In the genomic region with DNA sequence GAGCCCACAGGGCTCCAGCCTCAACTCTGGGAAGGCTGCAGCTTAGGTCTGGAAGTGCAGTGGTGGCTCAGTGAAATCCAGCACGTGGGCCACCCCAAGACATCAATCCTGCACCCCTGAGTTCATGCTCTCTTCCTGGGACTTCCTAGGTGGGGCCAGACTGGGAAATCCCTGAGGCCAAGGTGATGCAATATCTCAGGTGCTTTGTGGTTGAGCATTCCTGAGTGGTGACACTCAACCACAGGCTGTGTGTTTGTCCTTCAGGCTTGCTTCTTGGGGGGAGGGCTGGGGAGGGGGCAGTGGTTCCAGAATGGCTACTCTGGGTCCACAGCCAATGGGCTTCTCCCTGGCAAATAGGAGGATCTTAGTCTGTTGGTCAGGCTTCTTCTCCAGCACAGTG, we compare ENCODE assay signal across 19 mouse cellular contexts. TPM values are rescaled to one million over a fixed set of nuclear protein-coding genes. Genes with fewer than 3 reads are reported as not detected.
DNase-seq lines count a peak whose midpoint lies in the region; ATAC-seq and TF ChIP-seq lines count a peak whose summit lies in the region.
"Had no signal": no experiment of that assay in that cellular context is flagged by ENCODE, and none has a peak within 500 bp of the region (broad histone marks: within the 10 kb centered on the region; RNA-seq: fewer than 3 reads in every experiment).

No protein-coding gene starts in this region.

- no peaks in the 10 kb centered on the region for H3K79me2 ChIP-seq in heart, adult 2 months (replicated peaks; ENCODE audit: control insufficient read depth, insufficient read depth, low read length)

- WGBS in heart, adult 2 months: 28% methylated on average over 1 of the region's 1 CpGs
- WGBS in intestine, postnatal 0 days: 18% methylated on average over 1 of the region's 1 CpGs
- WGBS in stomach, embryonic 16.5 days: 31% methylated on average over 1 of the region's 1 CpGs

- no peak for TF ChIP-seq CTCF in heart, adult 2 months (IDR thresholded peaks at IDR 0.05)
- TF ChIP-seq CTCF in left cerebral cortex, adult 2 months (IDR thresholded peaks at IDR 0.05): no peak
- TF ChIP-seq CTCF in intestine, postnatal 0 days (IDR thresholded peaks at IDR 0.05; ENCODE audit: low read depth): no peak

- 0 out of 2 replicates have a peak, but pooled peaks have one; percentile 25 for ATAC-seq in intestine, postnatal 0 days
- peak; percentile 6; the same call in 1 of the 2 replicates for ATAC-seq in stomach, embryonic 16.5 days (ENCODE audit: insufficient read depth, low FRiP score)
- ATAC-seq: hindbrain, embryonic 16.5 days had no signal

- no peak for TF ChIP-seq POLR2A in heart, adult 2 months (IDR thresholded peaks at IDR 0.05; ENCODE audit: insufficient read depth, low read depth, low read length)

- H3K27ac ChIP-seq in heart, adult 2 months: peak overlapping the region; percentile 7; the same call in 1 of the 2 replicates
- peak overlapping the region; percentile 59 for H3K27ac ChIP-seq in left cerebral cortex, adult 2 months
- no peak overlapping the region for H3K27ac ChIP-seq in intestine, postnatal 0 days (ENCODE audit: low read depth, low read length)
- H3K27ac ChIP-seq in stomach, embryonic 16.5 days (ENCODE audit: low read length): peak overlapping the region; percentile 63
- H3K27ac ChIP-seq: forebrain, embryonic 12.5 days had no signal

- H3K4me3 ChIP-seq in heart, adult 2 months: no peak overlapping the region
- H3K4me3 ChIP-seq in left cerebral cortex, adult 2 months: no peak overlapping the region
- H3K4me3 ChIP-seq in intestine, postnatal 0 days (ENCODE audit: low read depth, low read length): no peak overlapping the region
- no peak overlapping the region for H3K4me3 ChIP-seq in stomach, embryonic 16.5 days (replicated peaks; ENCODE audit: low read length)
- H3K4me3 ChIP-seq: forebrain, embryonic 12.5 days; megakaryocyte, embryonic 14.5 days had no signal

- H3K9me3 ChIP-seq in intestine, postnatal 0 days (ENCODE audit: control insufficient read depth): no peaks in the 10 kb centered on the region
- no peaks in the 10 kb centered on the region for H3K9me3 ChIP-seq in stomach, embryonic 16.5 days (replicated peaks; ENCODE audit: control insufficient read depth, low read length)
- H3K9me3 ChIP-seq: forebrain, embryonic 12.5 days; megakaryocyte, embryonic 14.5 days had no signal

- DNase-seq in heart, adult 2 months: no peak
- DNase-seq in heart, postnatal 36 days: no peak
- no peak for DNase-seq in left cerebral cortex, adult 2 months (ENCODE audit: extremely low spot score in 1 of 2, low spot score in 2 of 2)
- no peak for DNase-seq in left cerebral cortex, adult 9 months (ENCODE audit: low spot score in 2 of 2)
- DNase-seq in c-Kit-positive CD71-positive TER-119-positive erythroid progenitor cells, embryonic 14.5 days (ENCODE audit: low spot score): no peak
- no peak for DNase-seq in layer of hippocampus, postnatal 14 days (ENCODE audit: low spot score in 2 of 2)
- DNase-seq: B cell, adult 2 months had no signal

- intact Hi-C loops in heart, adult 2 months (cut with DNase I): loop anchor here (5.0 to 10.0 kb wide), 5 partner anchors 47 to 277 kb away; a partner anchor contains a TSS
- intact Hi-C loops in heart, postnatal 36 days (cut with DNase I): loop anchor here (2.0 kb wide), 1 partner anchor 151 kb away; no protein-coding TSS in a partner anchor
- intact Hi-C loops in left cerebral cortex, adult 2 months (cut with DNase I): loop anchor here (5.0 kb wide), 1 partner anchor 1088 kb away; no protein-coding TSS in a partner anchor

- no peak overlapping the region for H3K4me2 ChIP-seq in intestine, postnatal 0 days (replicated peaks; ENCODE audit: low read depth)
- H3K4me2 ChIP-seq in stomach, embryonic 16.5 days (ENCODE audit: low read depth, low read length): no peak overlapping the region
- H3K4me2 ChIP-seq: forebrain, embryonic 12.5 days had no signal

- H3K27me3 ChIP-seq in heart, adult 2 months (ENCODE audit: control insufficient read depth, insufficient read depth, low read length): no peaks in the 10 kb centered on the region
- no peaks in the 10 kb centered on the region for H3K27me3 ChIP-seq in intestine, postnatal 0 days (replicated peaks; ENCODE audit: control insufficient read depth, insufficient read depth, low read length)
- no peaks in the 10 kb centered on the region for H3K27me3 ChIP-seq in stomach, embryonic 16.5 days (ENCODE audit: control insufficient read depth, insufficient read depth, low read length)
- H3K27me3 ChIP-seq: forebrain, embryonic 12.5 days had no signal

- H3K36me3 ChIP-seq in heart, adult 2 months (ENCODE audit: control insufficient read depth, insufficient read depth, low read length): no peaks in the 10 kb centered on the region
- H3K36me3 ChIP-seq in intestine, postnatal 0 days (ENCODE audit: control insufficient read depth, insufficient read depth): no peaks in the 10 kb centered on the region
- H3K36me3 ChIP-seq in stomach, embryonic 16.5 days (ENCODE audit: control insufficient read depth, insufficient read depth, low read length): no peaks in the 10 kb centered on the region
- H3K36me3 ChIP-seq: forebrain, embryonic 12.5 days had no signal

- peaks cover 6% of the 10 kb centered on the region; the same call in 1 of the 2 replicates for H3K4me1 ChIP-seq in heart, adult 2 months (ENCODE audit: control insufficient read depth, insufficient read depth, low read length)
- H3K4me1 ChIP-seq in intestine, postnatal 0 days (replicated peaks; ENCODE audit: control insufficient read depth, insufficient read depth, low read length): no peaks in the 10 kb centered on the region
- H3K4me1 ChIP-seq in stomach, embryonic 16.5 days (ENCODE audit: control insufficient read depth, insufficient read depth, low read length): peaks cover 18% of the 10 kb centered on the region

- no peak for TF ChIP-seq EP300 in heart, adult 2 months (IDR thresholded peaks at IDR 0.05; ENCODE audit: insufficient read depth, low read depth, low read length)

- no peak overlapping the region for H3K9ac ChIP-seq in heart, adult 2 months (ENCODE audit: low read depth, low read length)
- no peak overlapping the region for H3K9ac ChIP-seq in intestine, postnatal 0 days (ENCODE audit: low read depth, low read length)
- H3K9ac ChIP-seq in stomach, embryonic 16.5 days (ENCODE audit: low read length): no peak overlapping the region; the same call in 1 of the 2 replicates
- H3K9ac ChIP-seq: forebrain, embryonic 12.5 days had no signal

RNA-seq across cellular contexts. Expression of a gene that starts 16.7 kb away (rescaled TPM):
- under 1 TPM; 0.03 to 0.05 TPM for total RNA-seq in heart, adult 2 months (2021)
- 0.04 and 0.09 TPM in 2 replicates for polyA plus RNA-seq in heart, adult 2 months (2012; rRNA removed)
- under 1 TPM in 1 of 2 experiments, not detected in 1; 0.05 TPM for total RNA-seq in heart, postnatal 36 days (2021)
- under 1 TPM; 0.26 to 0.50 TPM for total RNA-seq in left cerebral cortex, adult 2 months (2021)
- 0.16 and 0.27 TPM in 2 replicates for polyA plus RNA-seq in intestine, postnatal 0 days (2015; fragmentation: Nextera tagmentation; extraction: Ambion mirVana)
- 0.40 and 0.47 TPM in 2 replicates for polyA plus RNA-seq in stomach, embryonic 16.5 days (2015; fragmentation: Nextera tagmentation; extraction: Ambion mirVana)
- total RNA-seq in layer of hippocampus, postnatal 14 days (2021): under 1 TPM; 0.41 to 0.55 TPM
- total RNA-seq: gastrocnemius, adult 18-20 months; MEL had no signal
- polyA plus RNA-seq: forebrain, embryonic 12.5 days had no signal

RNA-seq across cellular contexts. Expression of a gene that starts 45.5 kb away (rescaled TPM):
- total RNA-seq in heart, adult 2 months (2021): 1 to 10 TPM; 1.4 to 1.5 TPM
- polyA plus RNA-seq in heart, adult 2 months (2012; rRNA removed): 2.2 and 4.4 TPM in 2 replicates
- total RNA-seq in heart, postnatal 36 days (2021): 1 to 10 TPM; 1.2 to 1.3 TPM
- 10 to 100 TPM in 1 of 2 experiments, 1 to 10 TPM in 1; 8.9 to 10.4 TPM for total RNA-seq in left cerebral cortex, adult 2 months (2021)
- 8.4 and 13.5 TPM in 2 replicates for polyA plus RNA-seq in intestine, postnatal 0 days (2015; fragmentation: Nextera tagmentation; extraction: Ambion mirVana)
- polyA plus RNA-seq in stomach, embryonic 16.5 days (2015; fragmentation: Nextera tagmentation; extraction: Ambion mirVana): 4.2 and 4.5 TPM in 2 replicates
- total RNA-seq in layer of hippocampus, postnatal 14 days (2021): 1 to 10 TPM; 3.8 to 4.5 TPM

RNA-seq across cellular contexts. Expression of a gene that starts 45.6 kb away (rescaled TPM):
- total RNA-seq in heart, adult 2 months (2021): not detected
- 0.06 TPM in 1 of 2 replicates, not detected in the other for polyA plus RNA-seq in heart, adult 2 months (2012; rRNA removed)
- not detected for total RNA-seq in heart, postnatal 36 days (2021)
- total RNA-seq in left cerebral cortex, adult 2 months (2021): not detected
- polyA plus RNA-seq in intestine, postnatal 0 days (2015; fragmentation: Nextera tagmentation; extraction: Ambion mirVana): not detected in 2 replicates
- not detected in 2 replicates for polyA plus RNA-seq in stomach, embryonic 16.5 days (2015; fragmentation: Nextera tagmentation; extraction: Ambion mirVana)
- not detected for total RNA-seq in layer of hippocampus, postnatal 14 days (2021)
- total RNA-seq: gastrocnemius, adult 18-20 months; left cerebral cortex, postnatal 10 days; MEL had no signal
- polyA plus RNA-seq: cerebellum, adult 2 months; embryonic facial prominence, embryonic 11.5 days; forebrain, embryonic 12.5 days; heart, embryonic 14.5 days; hindbrain, embryonic 16.5 days had no signal

RNA-seq across cellular contexts. Expression of a gene that starts 45.6 kb away (rescaled TPM):
- not detected for total RNA-seq in heart, adult 2 months (2021)
- 0.08 and 0.15 TPM in 2 replicates for polyA plus RNA-seq in heart, adult 2 months (2012; rRNA removed)
- total RNA-seq in heart, postnatal 36 days (2021): not detected
- total RNA-seq in left cerebral cortex, adult 2 months (2021): not detected
- polyA plus RNA-seq in intestine, postnatal 0 days (2015; fragmentation: Nextera tagmentation; extraction: Ambion mirVana): 0.14 and 0.16 TPM in 2 replicates
- 0.27 TPM in 1 of 2 replicates, not detected in the other for polyA plus RNA-seq in stomach, embryonic 16.5 days (2015; fragmentation: Nextera tagmentation; extraction: Ambion mirVana)
- not detected for total RNA-seq in layer of hippocampus, postnatal 14 days (2021)
- total RNA-seq: gastrocnemius, adult 18-20 months; MEL had no signal
- polyA plus RNA-seq: embryonic facial prominence, embryonic 11.5 days; forebrain, embryonic 12.5 days; heart, embryonic 14.5 days; large intestine, adult 2 months had no signal

RNA-seq across cellular contexts. Expression of a gene that starts 49.8 kb away (rescaled TPM):
- total RNA-seq in heart, adult 2 months (2021): under 1 TPM; 0.08 to 0.11 TPM
- 0.21 and 0.29 TPM in 2 replicates for polyA plus RNA-seq in heart, adult 2 months (2012; rRNA removed)
- not detected for total RNA-seq in heart, postnatal 36 days (2021)
- total RNA-seq in left cerebral cortex, adult 2 months (2021): under 1 TPM in 1 of 2 experiments, not detected in 1; 0.27 TPM
- 0.13 and 0.24 TPM in 2 replicates for polyA plus RNA-seq in intestine, postnatal 0 days (2015; fragmentation: Nextera tagmentation; extraction: Ambion mirVana)
- not detected in 2 replicates for polyA plus RNA-seq in stomach, embryonic 16.5 days (2015; fragmentation: Nextera tagmentation; extraction: Ambion mirVana)
- total RNA-seq in layer of hippocampus, postnatal 14 days (2021): not detected
- total RNA-seq: MEL had no signal
- polyA plus RNA-seq: forebrain, embryonic 12.5 days; heart, embryonic 14.5 days had no signal
